Mouse (Mus musculus): ENCODE measurements around the gene Rab9.
"Not testable (repeated sequence)": the region's sequence is repeated elsewhere in the genome, so short reads cannot be mapped to it uniquely, and the experiment has no call there.

Gene Rab9

DNA sequence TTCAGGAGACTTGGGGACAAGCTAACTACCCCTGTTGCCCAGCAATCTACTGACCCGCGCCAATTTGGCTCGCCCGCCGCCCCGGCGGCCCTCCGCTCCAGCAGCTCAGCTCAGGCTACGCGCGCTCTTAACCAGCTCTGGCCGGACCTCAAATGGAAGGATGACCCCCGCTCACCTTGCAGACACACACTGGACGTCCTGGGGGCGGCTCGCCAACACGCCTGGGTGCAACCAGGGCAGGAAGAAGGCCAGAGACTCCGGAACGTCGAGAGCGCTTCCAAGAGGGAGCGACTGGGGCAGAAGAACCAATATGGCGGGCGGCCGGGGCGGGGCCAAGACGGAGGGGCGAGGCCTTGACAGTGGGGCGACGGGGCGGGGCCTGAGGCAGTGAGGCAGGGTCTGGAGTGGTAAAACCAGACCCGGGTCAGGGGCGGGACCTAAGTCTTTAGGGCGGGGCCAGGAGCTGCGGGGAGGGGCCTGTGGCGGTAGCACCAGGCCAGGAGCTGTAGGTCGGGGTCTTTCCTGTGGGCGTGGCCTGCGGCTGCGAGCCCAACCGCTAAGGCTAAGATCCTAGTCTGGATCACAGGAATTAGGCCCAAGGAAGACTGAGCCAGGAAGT lies at the start of gene Rab9:
Rab9 (minus strand) TSS at position 503 of the 619 bp plus-strand sequence.
- peak; percentile 64 for DNase-seq (ENCODE audit: low spot score)

DNA sequence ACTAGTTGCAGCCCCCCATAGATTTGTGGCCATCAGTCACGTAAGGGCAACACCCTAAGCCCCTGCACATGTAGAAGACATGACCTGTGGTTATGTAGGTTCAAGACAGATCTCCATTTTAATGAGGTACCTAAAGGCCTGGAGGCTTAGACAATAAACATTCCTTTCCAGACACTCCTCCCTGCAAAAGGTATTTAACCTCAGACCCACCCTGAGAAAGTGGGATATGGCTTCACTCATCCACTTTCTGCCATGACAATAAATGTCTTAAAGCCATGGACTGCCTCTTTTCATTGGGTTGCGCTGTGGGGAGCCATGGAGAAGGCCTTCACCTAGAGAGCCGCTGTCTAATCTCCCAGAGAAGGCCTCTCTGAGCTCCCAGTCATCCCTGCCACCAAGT lies 48.5 kb upstream of the Rab9 start:
- no peak for DNase-seq (ENCODE audit: low spot score)

DNA sequence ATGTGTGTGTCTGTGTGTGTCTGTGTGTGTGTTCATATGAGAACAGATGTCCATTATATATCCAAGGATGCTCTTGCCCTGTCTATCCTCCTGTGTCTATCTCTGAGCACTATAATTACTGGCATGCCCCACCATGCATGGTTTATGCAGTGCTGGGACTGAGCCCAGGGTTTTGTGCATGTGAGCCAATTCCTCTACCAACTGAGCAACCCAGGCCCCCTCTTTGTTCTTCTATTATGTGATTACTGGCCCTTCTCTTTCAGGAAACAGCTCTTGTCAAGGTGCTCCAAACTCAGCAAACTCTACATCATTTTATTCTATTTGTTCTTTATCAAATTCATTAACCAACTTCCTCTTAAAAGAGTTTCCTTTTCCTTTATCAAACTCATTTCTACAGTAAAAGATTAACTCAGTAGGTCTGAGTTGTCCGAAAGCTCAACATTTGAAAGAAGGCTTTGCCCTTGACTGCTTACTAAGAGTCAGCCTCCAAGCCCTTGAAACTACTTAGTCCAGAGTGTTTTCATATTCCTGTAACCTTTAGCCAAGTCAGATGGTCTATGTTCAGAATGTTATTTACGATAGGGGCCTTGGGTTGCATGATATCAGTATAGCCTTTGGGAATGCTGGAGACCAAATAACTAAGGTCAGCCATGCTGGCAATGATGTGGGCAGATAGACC lies 46.1 kb upstream of the Rab9 start:
- no peak for DNase-seq (ENCODE audit: low spot score)

DNA sequence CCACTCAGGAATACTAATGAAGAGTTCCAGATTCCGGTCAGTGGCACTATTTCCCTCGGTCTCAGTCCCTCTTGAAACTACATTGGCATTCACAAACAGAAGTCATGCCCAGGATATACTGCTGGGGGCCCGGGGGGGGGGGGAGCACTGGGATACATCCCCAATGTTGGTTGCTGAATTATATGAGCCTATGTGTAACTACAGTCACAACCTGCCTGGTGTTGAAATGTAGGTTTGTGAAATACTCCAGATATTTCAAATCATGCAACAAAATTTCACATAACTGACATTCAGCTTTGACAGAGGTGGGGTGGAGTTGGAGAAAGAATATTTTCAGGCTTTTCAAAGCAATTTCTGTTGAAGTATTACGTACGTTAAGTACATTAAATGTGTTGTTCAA lies 41.1 kb upstream of the Rab9 start:
- no peak for DNase-seq (ENCODE audit: low spot score)

DNA sequence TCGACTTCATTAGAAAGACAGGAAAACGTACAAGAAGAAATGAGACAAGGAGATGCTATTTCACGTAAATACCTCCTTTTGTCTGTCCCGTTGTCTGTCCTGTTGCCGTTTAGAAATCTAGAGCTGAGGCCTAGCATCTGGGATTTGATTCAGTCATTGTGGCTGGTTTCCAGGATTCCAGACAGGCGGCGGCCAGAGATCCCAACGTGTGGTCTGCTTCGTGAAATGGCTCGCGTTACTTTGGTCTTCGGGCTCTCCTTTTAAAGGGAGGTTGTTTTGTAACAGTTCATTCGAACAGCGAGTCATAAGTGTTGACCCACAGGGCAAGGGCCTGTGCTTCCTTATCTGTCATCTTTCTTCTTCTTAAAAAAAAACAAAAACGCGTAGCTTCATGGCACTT lies 38.7 kb upstream of the Rab9 start, which contains the start of gene Tceanc:
Tceanc (minus strand) TSS at position 223 of the 400 bp plus-strand sequence.
- no peak for DNase-seq (ENCODE audit: low spot score)

DNA sequence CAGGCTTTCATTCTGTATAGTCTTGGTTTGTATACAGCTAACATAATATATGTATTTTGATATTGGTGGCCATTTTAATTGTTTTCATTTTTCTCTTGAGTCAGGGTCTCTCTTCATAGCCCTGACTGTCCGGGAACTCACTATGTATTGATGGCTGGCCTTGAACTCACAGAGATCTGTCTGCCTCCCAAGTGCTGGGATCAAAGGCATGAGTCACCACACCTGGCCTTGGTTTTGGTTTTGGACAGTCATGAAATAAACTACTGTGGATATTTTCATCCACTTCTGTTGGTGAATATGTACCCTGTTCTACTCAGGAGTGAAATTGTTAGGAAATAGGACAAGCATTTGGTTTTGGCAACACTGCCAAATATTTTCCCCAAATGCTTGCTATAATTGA lies 37.0 kb upstream of the Rab9 start:
- no peak for DNase-seq (ENCODE audit: low spot score)

DNA sequence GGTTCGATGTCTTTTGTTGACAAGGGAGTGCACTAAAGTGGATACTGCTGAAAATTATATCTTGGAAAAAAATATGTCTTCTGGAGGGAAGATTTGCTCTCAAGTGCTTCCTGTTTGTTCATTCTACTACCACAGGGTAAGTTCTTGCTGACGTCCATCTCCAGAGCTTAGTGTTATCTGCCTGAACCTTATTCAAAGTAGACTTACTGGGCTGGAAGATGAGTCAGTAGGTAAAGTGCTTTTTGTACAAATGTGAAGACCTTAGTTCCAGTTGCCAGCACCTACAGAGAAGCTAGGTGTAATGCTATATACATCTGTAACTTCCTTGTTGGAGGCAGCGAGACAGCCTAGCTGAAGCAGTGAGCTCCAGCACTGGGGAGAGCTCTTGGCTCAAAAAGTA lies 36.3 kb upstream of the Rab9 start:
- DNase-seq (ENCODE audit: low spot score) = no peak

DNA sequence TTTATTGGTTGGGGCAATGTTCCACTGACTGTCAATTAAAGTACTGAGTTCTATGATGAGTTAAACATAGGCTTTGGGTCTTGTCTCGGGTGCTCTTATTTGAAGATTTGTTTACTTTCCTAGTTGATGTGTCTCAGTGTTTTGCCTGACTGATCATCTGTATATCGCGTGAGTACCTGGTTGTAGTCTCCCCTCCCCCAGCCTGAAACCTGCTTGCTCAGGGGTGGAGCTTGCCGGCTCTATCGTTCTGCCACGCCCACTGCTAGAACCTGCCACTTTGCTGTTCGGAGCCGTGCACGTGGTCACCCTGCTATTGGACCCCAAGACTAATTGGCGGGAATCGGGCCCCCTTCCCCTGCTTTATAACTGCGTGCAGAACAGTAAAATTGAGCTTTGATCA lies 34.4 kb upstream of the Rab9 start:
- not testable (repeated sequence) for DNase-seq (ENCODE audit: low spot score)

DNA sequence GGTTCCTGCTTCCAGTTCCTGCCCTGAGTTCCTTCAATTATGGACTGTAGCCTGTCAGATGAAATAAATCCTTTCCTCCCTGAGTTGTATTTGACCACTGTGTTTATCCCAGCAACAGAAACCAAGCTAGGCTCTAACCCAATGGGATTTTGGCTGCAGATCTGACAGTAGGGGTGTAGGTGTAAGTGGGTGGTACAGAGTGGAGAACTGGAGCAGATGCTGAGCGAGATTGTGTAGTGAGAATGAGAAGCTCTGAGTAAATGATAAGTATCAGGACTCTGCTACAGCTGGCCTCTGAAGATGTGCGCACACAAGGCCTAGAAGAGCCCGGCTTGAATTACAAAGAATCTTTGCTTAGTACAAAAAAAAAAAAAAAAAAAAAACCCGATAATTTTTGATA lies 32.4 kb upstream of the Rab9 start:
- DNase-seq (ENCODE audit: low spot score) = no peak

DNA sequence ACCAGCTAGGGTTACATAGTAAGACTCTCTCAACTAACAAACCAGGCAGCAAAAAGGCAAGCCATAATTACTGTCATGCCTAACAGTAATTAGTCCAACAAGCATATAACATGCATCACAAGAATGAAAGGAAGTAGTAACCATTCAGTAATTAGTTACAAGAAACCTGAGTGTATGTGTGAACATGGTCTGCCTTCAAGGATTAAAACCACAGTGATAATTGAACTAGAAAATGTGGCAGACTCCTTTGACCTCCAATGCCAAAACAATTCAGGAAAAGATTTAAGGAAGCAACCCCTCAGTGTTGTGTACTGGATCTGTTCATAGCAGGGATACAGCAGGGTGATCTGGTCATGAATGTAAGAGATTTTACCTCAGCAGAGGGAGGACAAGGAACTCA lies 31.4 kb upstream of the Rab9 start:
- no peak for DNase-seq (ENCODE audit: low spot score)

DNA sequence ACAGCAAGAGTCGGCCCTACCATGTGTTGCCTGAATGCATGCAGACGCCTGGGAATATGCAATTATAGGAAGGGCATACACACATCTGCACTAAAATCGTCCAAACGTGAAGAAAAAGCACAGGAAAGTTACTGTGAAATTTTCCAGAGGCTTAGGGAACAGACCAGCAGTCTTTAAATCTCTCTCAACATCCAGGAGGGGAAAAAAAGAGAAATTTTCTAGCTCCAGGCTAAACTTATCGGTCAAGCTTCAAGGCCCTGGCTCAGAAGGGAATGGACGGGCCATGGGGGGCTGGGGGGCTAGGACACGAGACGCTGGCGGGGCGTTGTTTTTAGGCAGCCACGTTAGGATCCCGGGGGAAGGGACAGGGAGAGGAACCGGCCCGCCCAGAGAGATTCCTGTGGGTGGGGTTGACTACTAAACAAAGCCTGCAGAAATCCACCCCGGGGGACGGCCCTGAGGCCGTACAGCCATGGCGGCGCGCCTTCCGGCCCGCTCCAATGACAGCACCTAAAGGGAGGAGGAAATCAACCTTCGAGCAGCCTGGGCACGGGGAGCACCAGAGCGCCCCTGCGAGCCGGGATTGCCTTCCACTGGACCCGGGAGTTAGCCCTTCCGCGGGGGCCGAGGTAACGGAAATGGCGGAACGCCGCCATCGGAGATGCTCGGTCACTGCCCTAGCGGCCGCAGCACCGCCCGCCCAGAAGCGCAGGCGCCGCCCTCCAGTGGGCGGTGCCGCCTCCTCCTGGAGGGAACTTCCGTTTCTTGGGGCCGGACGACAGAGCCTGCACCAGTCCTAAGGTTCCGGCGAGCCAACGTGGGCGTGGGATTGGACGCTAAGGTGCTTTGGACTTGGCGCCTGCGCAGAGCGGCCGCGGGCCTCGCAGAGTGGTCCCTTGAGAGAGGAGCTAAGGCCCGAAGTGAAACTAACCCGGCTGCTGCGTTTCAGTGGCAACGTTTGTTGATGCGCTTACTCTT lies 30.4 kb upstream of the Rab9 start:
- peak; percentile 64 for DNase-seq (ENCODE audit: low spot score)

DNA sequence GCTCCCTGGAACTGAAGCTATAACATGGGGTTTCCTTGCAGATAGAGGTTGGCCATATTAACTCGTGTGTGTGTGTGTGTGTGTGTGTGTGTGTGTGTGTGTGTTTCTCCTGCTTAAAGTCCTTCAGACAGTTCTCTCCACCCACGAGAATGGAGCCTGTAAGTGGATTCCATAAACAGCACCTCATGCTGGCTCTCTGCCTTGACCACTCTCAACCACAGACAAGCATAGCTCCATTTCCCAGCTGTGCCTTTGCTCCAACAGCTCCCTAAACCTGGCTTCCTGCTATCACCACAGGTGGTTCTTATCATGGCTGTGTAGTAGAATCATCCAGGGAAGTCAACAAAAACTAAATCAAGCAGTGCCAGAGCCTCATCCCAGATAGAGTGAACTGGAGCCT lies 24.8 kb upstream of the Rab9 start:
- no peak for DNase-seq (ENCODE audit: low spot score)

DNA sequence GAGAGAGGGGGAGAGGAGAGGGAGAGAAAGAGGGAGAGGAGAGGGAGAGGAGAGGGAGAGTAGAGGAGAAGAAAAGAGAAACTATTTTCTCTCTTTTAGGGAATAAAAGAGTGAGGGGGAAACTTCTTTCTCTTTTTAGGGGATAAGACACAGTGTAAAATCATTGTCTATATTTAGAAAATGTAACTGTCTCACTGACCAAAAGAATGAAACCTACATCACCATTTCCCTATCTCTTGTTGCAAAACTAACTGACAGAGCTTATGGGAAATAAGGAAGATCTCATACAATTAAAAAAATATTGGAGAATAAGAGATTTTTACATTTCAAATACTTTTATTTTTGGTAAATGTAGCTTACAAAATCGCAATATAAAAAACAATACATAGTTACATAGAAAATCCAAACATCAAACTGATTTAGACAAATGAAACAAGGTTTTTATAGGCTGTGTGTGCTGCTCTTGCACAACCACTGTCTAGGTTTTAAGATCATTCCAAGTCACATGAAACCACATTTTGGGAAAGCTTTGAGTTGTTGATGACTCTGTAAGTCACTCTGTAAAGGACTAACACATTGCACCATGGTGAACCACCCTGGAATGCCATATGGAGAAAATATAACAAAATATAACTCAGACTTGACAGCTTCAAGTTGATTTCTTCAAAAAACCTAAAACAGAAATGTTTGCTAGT lies 20.0 kb upstream of the Rab9 start:
- DNase-seq (ENCODE audit: low spot score) = no peak

DNA sequence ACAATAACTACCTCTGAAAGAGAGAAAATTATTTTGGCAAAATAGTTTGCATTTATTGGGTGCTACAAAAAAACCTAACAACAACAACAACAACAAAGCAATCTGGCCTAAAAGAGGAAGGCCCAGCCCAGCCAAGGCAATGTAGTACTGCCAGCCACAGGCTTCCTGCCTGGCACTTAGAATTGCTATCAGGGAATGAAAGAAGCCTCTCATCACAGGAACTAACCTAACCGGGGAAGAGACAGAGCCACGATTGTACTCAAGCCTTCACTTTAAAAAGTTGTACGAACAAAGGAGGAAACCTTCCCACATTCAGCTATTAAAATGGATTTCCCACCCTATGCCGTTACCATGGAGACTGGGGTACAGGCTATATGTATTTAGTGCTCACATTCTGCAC lies 18.1 kb upstream of the Rab9 start:
- DNase-seq (ENCODE audit: low spot score) = no peak

DNA sequence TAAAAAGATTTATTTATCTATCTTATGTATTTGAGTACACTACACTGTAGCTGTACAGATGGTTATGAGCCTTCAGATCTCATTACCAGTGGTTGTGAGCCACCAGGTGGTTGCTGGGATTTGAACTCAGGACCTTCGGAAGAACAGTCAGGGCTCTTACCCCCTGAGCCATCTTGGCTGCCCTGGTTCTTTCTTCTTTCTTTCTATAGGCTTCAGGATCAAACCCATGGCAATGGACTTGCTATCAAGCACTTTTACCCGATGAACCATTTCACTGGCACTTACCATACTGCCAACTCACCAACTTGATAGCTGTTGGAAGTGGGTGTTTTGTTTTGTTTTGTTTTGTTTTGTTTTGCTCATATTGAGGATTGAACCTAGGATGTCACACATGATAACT lies 15.4 kb upstream of the Rab9 start:
- no peak for DNase-seq (ENCODE audit: low spot score)

DNA sequence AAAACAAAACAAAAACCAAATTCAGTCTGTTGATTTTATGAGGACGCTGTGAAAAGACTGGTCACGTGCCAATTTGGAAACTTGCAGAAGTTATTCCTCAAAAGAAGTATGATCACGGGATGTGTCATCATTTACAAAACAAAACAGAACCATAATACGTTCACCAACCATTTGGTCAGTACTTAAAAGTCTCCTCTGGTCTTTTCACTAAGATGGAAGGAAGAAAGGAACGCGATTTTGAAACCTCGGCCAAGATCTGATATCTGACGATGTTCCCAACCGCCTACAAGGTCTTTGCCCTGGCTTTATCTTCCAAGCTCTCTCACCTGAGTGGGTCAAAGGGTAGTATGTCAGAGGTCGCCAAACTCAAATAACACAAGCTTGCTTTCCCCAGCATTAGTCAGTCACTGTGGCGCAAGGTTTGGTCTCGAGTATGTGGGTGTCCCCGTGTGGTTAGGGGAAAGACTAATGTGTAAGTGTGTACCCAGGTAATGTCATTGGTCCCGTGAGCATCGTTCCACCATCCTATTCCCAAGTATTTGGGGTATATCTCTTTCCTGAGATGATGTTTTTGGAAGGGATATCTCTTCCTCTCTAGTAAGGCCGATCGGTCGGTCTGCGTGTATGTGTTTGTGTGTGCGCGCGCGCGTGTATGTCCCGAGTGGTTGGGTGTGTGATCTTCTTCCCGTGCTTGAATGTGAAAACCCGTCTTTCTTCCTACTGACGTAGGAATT lies 869 bp downstream of the Rab9 start:
- DNase-seq (ENCODE audit: low spot score) = no peak

DNA sequence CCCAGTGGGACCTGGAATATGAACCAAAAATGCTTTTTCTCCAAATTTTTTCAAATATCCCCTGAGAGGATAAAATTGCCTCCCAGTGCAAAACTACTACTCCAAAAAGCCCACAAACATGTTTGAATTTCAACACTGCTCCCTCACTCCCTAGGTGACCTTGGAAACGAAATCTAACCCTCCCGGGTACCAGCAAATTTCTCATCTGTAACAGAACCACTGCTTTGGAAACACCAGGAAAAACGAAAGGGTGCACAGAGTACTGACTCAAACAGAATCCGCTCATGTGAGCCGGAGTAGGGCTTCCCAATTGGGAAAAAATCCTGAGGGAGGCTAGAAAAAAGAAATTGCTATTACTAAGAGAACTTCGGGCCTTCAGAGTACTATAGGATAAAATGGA lies 2.3 kb downstream of the Rab9 start:
- DNase-seq (ENCODE audit: low spot score) = no peak

DNA sequence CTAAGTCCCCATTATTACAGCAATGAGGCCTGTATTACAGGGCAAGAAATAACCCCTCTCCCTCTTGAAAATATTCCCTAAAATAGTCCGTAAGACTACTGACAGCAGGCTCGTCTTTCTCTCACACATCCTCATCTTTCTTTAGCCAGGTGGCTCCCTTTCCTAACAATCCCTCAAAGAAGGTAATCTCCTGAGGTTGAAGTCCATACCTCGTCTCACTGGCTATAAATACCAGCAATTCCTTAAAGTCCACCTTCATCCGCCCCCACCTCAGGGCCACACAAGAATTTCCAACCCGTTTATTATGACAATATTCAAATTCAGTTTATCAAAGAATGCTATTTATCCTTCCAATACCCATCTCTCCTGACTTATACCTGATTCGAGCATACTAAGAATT lies 7.1 kb downstream of the Rab9 start:
- no peak for DNase-seq (ENCODE audit: low spot score)

DNA sequence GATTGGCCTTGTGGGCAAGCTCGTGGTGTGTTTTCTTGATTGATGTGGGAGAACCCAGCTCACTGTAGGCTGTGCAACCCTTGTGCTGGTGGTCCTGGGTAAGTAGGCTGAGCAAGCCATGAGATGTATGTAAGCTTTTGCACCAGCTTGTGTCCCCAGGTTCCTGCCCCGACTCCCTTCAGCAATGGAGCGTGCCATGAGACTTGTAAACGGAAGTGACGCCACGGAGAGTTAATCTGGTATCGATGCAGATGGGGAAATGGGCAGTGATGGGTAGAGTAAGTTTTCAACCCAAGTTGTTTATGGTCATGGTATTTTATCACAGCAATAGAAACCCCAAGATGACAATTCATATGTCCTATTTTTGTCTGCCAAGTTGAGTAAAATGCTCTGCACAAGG lies 11.3 kb downstream of the Rab9 start:
- no peak for DNase-seq (ENCODE audit: low spot score)

DNA sequence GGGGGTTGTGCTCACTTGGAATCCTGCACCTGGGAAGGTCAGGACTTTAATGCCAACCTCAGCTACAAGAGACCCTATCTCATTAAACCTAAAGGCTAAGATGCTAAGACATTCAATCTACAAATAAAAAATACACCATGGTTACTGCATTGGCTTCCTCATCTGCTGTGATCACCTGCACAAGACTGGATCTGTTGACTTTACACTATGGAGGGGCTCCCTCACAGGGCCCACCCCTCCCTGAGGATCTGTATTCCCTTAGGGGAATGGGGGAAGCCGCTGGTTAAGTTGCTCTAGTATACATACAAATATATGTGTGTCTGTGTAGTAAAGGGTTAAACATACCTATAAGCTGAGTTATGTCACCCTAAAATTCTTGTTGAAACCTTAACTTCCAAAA lies 24.1 kb downstream of the Rab9 start:
- no peak for DNase-seq (ENCODE audit: low spot score)

DNA sequence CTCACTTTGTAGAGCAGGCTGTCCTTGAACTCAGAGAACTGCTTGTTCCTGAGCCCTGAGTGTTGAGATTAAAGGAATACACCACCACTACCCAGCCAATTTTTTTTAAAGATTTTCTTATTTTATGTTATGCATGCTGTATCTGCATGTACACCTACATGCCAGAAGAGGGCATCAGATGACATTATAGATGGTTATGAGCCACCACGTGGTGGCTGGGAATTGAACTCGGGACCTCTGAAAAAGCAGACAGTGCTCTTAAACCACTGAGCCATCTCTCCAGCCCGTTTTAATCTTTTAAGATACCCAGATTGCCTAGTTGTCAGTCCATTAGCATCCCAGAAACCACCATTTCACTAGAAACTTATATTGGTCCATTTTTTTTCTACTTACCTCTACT lies 25.3 kb downstream of the Rab9 start:
- no peak for DNase-seq (ENCODE audit: low spot score)

DNA sequence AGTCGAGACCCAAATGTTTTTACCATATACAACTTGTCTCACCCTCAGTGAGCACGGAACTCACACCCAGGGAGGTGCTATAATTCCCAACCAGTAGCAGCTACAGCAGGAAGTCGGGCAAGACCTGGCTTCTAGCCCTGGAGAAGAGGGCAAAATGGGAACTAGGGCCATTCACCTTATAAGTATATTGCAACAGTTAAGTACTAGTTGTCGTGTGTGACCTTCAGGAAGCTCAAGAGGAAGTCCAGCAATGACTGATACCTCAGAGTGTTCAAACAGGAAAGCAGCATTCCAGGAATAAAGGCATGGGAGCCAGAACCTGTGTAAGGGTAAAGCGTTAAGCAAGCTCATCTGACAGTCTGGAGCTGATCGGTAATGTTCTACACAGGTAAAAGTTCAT lies 26.1 kb downstream of the Rab9 start:
- DNase-seq (ENCODE audit: low spot score) = no peak

Data from ovary, postnatal 10 days (tissue).